Mouse (Mus musculus) C2C12 (cell line): ENCODE measurements around the gene Jade1. TPM values are rescaled to one million over a fixed set of nuclear protein-coding genes. Genes with fewer than 3 reads are reported as not detected.

ENCODE experiments used
- H3K27me3 ChIP-seq: one replicate; pipeline ENCODE4 v1.6.1; 2011; ENCODE audit not compliant: control insufficient read depth, insufficient read depth, insufficient read length
- H3K36me3 ChIP-seq: one replicate; pipeline ENCODE4 v1.6.1; 2011; ENCODE audit not compliant: control insufficient read depth, insufficient read depth
- H3K4me3 ChIP-seq: one replicate; pipeline ENCODE4 v1.5.1; 2011; ENCODE audit warnings: mild to moderate bottlenecking, control low read depth; ENCODE audit not compliant: poor library complexity, insufficient read depth, severe bottlenecking
- H3K79me2 ChIP-seq: one replicate; pipeline ENCODE4 v1.6.1; 2011; ENCODE audit not compliant: control insufficient read depth, insufficient read depth
- H3K79me3 ChIP-seq: one replicate; pipeline ENCODE4 v1.6.1; 2011; ENCODE audit warnings: low read depth, control low read depth
- H3ac ChIP-seq: one replicate; pipeline ENCODE3; 2011; ENCODE audit warnings: low read depth; ENCODE audit not compliant: control insufficient read depth, insufficient read length
- CEBPB ChIP-seq: IDR thresholded peaks from one replicate; pipeline ENCODE4 v1.6.1; 2011; ENCODE audit warnings: low read depth, mild to moderate bottlenecking, control low read depth, moderate library complexity
- CTCF ChIP-seq: IDR thresholded peaks from one replicate; pipeline ENCODE4 v1.5.1; 2011; ENCODE audit not compliant: control insufficient read depth, insufficient read depth, insufficient read length
- FOSL1 ChIP-seq: IDR thresholded peaks from one replicate; pipeline ENCODE4 v1.8.0; 2011; ENCODE audit warnings: mild to moderate bottlenecking, low read length; ENCODE audit not compliant: poor library complexity, insufficient read depth, severe bottlenecking
- MAX ChIP-seq: IDR thresholded peaks from one replicate; pipeline ENCODE4 v1.6.1; 2011; ENCODE audit warnings: mild to moderate bottlenecking, control low read depth
- MYOD1 ChIP-seq: IDR thresholded peaks from one replicate; pipeline ENCODE4 v1.6.1; 2011; ENCODE audit warnings: low read depth; ENCODE audit not compliant: control insufficient read depth, insufficient read length
- MYOG ChIP-seq: IDR thresholded peaks from one replicate; pipeline ENCODE4 v1.6.1; 2011; ENCODE audit not compliant: control insufficient read depth, insufficient read length; ENCODE audit errors: extremely low read depth
- USF1 ChIP-seq: IDR thresholded peaks from one replicate; pipeline ENCODE4 v1.6.1; 2011; ENCODE audit warnings: low read depth, mild to moderate bottlenecking, control low read depth, moderate library complexity
- polyA plus RNA-seq: library from polyadenylated mRNA; unstranded; fragments of >200 nt; fragmentation: generic; extraction: Trizol; gene quantifications from one replicate; pipeline ENCODE4 v1.2.1, GENCODE M21; 2012; ENCODE audit warnings: missing spikeins

Jade1 gene
- polyA plus RNA-seq, 1 experiment = 25.1 TPM

DNA sequence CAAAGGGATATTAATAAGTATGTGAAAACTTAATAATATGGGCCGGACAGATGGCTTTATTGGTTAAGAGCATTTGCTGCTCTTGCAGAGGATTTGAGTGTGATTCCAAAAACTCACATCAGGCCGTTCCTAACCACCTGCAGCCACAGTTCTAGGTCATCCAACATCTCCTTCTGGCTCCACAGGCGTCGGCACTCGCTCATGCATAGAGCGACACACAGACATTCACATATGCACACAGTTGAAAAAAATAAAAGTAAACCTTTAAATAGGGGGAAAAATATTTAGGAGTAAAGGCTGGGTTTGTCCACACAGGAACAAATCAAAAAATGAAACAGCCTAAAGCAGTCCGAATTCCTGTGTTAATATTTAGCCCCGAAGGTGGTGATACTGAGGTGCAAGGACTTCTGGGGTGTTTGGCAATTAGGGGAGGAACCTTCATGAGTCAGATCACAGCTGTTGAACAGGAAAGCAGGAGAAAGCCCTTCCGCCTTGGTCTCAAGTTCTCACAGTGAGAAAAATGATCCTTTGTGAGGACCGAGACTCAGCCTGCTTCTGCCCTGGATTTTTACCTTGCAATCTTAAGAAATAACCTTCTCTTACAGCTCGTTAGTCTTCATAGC lies 40.7 kb upstream of the Jade1 start:
- no peak overlapping the region for H3K4me3 ChIP-seq
- no peaks in the 10 kb centered on the region for H3K27me3 ChIP-seq
- no peak overlapping the region for H3ac ChIP-seq
- no peaks in the 10 kb centered on the region for H3K36me3 ChIP-seq
- H3K79me2 ChIP-seq = no peaks in the 10 kb centered on the region
- H3K79me3 ChIP-seq = no peaks in the 10 kb centered on the region
- TF ChIP-seq FOSL1 (no peak), MYOD1 (no peak), USF1 (no peak), MAX (no peak), CEBPB (no peak), CTCF (no peak), MYOG (no peak)

DNA sequence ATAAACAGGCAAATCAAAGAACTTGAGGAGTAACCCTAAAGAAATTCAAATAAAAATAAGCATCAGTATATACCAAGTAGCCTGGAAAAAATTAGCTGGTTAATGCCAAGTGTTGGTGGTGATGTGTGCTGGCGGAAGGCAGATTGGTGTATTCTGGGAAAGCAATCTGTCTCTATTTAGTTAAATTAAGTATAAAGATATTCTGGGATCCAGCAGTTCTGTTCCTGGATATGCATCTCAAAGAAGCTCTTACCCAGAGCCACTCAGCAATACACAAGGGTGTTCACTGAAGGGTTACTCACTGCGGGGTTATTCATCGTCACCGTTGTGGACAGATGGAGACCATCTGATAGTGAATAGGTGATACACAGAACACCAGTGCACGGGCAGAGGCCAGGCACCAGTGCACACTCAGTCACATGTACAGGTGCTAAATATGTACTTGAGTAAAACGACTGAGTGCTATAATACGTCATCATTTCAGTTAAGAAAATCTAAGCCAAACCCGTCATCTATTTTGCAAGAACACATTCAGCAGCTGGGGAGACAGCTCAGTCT lies 38.5 kb upstream of the Jade1 start:
- TF ChIP-seq USF1 (no peak), CEBPB (no peak), CTCF (no peak), MYOD1 (no peak), MYOG (no peak)
- Histone ChIP-seq H3K36me3 (no peaks in the 10 kb centered on the region), H3K79me3 (no peaks in the 10 kb centered on the region), H3ac (no peak overlapping the region), H3K27me3 (no peaks in the 10 kb centered on the region), H3K79me2 (no peaks in the 10 kb centered on the region), H3K4me3 (no peak overlapping the region)

DNA sequence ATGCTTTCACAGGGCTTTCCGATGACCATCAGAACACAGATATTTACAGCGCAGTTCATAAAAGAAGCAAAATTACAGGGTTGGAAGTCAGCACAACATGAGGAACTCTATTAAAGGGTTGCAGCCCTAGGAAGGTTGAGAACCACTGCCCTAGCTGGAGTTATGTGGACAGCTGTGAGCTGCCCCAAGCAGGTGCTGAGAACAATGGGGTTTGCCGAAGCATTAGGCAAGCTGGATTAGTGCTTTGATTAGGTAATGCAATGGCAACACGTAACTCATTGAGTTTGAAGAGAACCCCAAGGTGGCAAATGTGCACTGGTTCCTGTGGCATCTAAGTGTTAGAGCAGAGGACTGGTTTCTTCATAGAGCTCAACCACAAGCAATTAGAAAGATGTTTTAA lies 34.6 kb upstream of the Jade1 start:
- H3K4me3 ChIP-seq = no peak overlapping the region
- TF ChIP-seq CEBPB (no peak), USF1 (no peak), MAX (no peak), CTCF (no peak), FOSL1 (no peak), MYOD1 (no peak), MYOG (no peak)
- no peaks in the 10 kb centered on the region for H3K79me2 ChIP-seq
- no peak overlapping the region for H3ac ChIP-seq
- H3K27me3 ChIP-seq = no peaks in the 10 kb centered on the region
- no peaks in the 10 kb centered on the region for H3K79me3 ChIP-seq
- no peaks in the 10 kb centered on the region for H3K36me3 ChIP-seq

DNA sequence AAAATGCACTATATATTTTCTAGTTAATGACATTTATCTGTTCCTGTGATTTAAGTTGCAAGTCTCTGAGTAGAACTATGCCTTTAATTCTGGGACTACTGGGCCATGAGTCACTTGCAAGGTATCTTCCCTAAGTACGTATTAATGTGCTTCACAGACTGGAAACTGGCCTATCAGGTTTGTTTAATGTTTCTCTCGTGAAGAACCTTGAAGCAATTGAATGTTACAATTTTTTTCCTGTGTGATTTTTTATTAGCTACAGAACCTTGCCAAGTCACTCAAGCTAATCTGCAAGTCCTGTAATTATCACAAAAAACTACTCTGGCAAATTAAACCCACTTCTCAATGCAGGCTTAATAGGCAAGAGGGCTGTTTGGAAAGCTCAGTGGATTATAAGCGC lies 33.8 kb upstream of the Jade1 start:
- no peaks in the 10 kb centered on the region for H3K79me3 ChIP-seq
- no peak overlapping the region for H3K4me3 ChIP-seq
- H3ac ChIP-seq = no peak overlapping the region
- TF ChIP-seq MYOG (no peak), MYOD1 (no peak), CTCF (no peak), MAX (no peak), CEBPB (no peak), USF1 (no peak), FOSL1 (no peak)
- no peaks in the 10 kb centered on the region for H3K27me3 ChIP-seq
- no peaks in the 10 kb centered on the region for H3K36me3 ChIP-seq
- no peaks in the 10 kb centered on the region for H3K79me2 ChIP-seq

DNA sequence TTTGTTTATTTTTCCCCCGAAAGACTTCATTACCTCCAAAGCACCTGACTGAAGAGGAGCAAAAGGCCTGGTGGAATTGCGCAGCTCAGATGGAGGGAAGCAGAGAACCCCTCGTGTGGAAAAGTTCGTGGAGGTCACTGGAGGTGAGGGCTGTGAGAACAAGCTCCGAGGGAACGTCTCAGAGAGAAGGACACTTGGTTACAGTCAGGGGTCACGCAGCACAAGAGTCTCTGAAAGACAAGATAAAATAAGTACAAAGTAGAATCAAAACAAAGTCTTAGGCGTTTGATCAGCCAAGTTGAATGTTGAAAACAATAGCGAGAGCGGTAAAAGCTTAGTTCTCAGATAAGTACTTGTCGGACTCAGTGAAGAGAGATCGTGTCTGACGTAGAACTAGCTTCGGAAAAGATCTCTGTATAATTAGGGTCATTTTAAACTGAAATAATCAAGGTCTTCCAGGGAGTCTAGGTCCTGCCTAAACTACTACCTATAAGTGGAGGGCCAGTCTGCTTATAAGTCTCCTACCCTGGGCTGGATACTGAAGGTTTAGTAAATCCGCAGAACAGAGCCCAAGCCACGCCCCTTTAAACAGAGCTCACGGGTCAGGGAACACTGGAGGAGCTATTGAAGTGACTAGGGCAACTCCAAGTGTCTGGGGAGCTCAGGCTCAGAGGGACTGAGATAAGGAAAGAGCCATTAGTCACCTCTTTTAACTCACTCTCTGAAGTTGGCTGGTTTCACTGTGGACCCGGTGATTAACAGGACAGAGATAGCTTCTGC lies 33.1 kb upstream of the Jade1 start:
- no peak overlapping the region for H3ac ChIP-seq
- no peaks in the 10 kb centered on the region for H3K79me3 ChIP-seq
- H3K4me3 ChIP-seq = no peak overlapping the region
- H3K36me3 ChIP-seq = no peaks in the 10 kb centered on the region
- TF ChIP-seq MAX = no peak
- no peak for TF ChIP-seq CTCF
- no peak for TF ChIP-seq MYOG
- TF ChIP-seq FOSL1 = no peak
- TF ChIP-seq MYOD1 = no peak
- no peak for TF ChIP-seq CEBPB
- no peak for TF ChIP-seq USF1
- no peaks in the 10 kb centered on the region for H3K79me2 ChIP-seq
- no peaks in the 10 kb centered on the region for H3K27me3 ChIP-seq
